Mouse (Mus musculus) CD4-positive helper T cell, adult 2 months (primary cell): ENCODE results near the gene Sema6c.
"Not testable (repeated sequence)": the region's sequence is repeated elsewhere in the genome, so short reads cannot be mapped to it uniquely, and the experiment has no call there.

Experiments
- DNase-seq: peaks from one replicate; pipeline ENCODE4 v3.0.0-alpha.2; 2012; ENCODE audit warnings: low read depth, missing footprints, low spot score

Gene Sema6c

DNA sequence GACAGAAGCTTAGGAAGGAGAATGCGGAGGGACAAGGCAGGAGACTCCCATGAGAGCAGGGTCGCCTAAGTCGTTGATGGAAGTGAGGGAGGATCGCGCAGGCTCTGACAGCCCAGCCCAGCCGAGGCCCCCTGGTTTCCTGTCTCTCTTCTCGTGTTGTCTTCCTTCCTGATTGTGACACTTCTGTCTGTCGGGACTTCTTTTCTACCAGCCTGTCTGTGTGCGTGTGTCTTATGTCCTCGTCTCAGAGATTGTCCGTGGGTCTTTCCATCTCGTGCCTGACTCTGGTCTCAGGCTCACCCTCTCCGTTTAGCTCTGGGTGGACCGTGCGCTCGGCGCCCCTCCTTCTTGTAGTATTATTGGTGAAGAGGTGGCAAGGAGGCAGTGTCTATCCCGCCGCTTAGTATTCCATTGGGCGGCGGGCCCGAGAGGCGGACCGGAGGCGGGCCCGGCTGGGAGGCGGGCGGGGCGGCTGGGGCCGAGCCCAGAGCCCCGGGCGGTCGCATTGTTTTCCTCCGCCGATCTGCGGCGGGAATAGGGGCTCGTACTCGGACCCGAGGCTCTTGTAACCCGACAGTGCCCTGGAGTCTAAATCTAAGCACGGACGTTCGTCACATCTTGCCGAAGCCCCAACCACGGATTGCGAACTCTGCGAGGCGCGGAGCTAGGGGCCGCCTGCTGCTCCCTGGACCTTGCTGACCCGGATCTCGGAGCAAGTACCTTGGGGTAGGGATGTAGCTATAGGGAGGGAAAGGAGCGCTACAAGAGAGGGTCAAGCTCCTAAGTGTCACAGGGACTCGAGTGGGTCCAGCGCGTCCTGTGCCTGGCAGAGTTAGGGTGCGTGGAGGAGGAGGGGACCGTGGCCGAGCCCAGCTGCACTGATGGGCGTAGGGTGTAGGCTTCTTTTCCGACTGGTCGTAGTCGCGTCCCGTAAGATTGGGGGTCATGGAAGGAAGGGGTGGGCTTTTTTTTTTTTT, at the start of gene Sema6c:
Gene Sema6c, plus strand, starts transcription at position 471 of the 977 bp plus-strand sequence.
- peak; percentile 91 for DNase-seq

DNA sequence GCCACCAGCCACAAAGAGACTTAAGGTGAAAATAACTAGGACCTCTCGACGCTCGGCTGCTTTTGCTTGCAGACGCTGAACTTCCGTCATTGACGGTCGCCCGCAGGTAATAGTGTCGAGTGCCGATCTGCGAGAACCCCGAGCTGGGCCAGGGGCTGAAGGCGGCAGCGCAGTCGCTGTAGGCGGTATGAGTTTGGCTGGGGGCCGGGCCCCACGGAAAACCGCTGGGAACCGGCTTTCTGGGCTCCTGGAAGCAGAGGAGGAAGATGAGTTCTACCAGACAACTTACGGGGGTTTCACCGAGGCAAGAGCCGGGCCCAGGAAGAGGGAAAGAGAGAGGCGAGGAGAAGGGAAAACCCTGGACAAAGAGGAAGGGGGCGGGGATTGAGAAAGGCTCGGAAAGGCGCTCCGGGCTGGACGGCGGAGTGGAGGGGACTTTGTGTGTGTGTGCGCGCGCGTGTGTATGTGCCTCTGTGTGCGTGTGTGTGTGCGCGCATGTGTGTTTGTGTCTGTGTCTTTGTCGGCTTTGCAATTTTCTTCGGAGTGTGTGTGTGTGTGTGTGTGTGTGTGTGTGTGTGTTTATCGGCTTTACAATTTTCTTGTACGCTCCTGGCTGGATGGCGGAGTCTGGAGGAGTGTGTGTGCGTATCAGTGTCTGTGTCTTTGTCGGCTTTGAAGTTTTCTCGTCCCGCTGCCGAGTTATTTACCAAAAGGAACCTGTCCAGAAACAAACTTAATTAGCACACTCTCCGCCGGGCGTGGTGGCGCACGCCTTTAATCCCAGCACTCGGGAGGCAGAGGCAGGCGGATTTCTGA, 49.1 kb upstream of the Sema6c start, which contains the start of gene Vps72:
Gene Vps72, plus strand, starts transcription at position 112 of the 816 bp plus-strand sequence.
- DNase-seq = peak; percentile 93

DNA sequence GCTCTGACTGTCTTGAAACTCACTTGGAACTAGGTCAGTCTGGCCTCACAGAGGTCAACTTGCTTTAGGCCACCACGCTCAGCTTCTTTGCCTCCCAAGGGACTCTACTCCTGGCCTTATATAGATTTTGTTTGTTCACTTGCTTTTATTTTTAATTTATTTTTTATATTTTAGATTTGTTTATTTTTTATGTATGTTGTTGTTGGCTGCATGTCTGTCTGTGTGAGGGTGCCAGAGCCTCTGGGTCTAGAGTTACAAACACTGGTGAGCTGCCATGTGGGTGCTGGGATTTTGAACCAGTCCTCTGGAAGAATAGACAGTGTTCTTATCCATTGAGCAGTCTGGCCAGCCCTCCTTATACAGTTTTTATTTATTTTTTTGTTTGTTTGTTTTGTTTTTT, 47.5 kb upstream of the Sema6c start:
- no peak for DNase-seq

DNA sequence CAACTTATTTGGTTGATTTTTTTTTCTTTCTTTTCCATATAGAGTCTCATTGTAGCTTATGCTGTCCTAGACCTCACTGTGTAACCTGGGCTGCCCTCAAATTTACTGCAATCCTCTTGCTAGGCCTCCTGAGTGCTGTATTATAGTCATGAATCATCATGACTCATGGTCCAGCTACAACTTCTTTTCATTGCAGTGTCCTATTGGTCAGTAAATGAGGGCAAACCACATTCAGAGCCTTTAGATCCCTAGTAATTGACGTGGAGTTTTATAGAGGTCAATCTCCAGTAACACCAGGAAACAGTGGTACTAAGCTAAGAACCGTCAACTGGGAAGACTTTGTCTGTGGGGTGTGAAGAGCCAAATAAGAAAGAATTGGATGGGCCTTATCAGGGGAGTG, 42.5 kb upstream of the Sema6c start:
- no peak for DNase-seq

DNA sequence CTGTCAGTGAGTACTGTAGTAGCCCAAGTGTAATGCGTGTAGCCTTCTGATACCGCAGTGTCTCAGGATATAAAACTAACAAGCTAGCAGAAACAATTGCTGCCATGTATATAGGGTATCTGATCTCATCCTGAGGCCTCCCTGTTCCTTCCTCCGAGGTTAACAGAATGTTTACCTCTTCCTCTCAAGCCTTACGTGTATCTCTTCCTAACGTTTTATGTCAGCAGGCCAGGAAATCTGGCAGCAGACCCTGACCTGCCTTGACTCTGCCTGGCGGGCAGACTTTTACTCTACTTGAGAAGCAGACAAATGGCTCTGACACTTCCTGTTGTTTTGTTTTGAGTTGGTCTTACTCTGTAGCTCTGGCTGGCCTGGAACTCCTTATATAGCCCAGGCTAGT, 38.7 kb upstream of the Sema6c start:
- DNase-seq = no peak

DNA sequence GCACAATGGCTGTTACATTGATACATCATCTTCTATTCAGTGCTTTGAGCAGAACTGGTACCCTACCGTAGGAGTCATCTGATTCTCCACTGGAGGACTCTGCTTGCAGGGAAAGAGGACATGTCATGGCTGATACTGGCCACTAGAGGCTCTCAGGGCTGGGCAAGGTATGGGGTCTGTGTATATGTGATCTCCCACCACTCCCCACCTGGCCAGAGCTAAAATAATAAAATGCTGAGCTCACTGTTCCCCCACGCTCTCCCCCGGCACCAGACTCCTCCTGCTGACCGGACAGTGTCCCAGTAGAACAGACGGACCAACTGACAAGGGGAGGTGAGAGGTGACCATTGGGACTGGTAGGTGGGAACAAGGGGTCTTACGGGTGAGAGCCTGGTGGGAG, 36.0 kb upstream of the Sema6c start, which contains the start of gene Tmod4:
Gene Tmod4, plus strand, starts transcription at position 231 of the 400 bp plus-strand sequence.
- DNase-seq = peak; percentile 15

DNA sequence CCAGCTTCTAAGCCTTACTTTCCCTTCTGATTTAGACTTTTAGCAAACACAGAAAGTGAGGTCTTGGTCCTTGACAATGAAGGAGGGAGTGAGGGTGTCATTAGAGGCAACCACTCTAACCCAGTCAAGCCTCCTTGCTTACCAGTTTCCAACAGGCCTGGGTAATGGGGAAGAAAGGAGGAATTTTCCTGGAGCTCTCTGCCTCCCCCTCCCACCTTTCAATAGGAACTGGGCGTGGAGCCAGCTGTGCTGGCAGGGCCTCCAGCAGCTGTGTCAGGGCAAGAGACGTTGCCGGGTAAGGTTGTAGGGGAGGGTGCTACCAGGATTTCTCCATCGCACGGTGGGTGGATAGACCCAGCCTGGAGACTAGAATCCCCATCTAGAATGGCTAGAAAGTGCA, 35.3 kb upstream of the Sema6c start:
- DNase-seq = no peak

DNA sequence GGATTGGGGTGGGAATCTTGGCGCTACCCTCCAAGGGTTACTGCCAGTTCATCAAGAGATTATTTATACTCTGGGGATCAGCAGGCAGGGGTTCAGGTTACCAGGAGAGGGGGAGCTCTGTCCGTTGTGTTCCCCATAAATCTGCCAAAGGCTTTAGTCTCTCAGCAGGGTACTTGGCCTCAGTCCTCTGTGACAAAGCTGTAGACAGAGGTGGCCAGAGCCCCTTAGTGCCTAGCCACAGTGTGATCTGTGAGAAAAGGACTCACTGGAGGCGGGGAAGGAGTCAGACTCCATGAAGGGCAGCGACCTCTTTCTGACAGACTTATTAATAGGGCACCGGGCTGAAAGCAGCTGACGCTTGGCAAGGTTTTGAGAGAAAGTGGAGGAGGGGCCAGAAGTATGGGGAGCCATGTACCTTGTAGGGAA, 31.0 kb upstream of the Sema6c start:
- DNase-seq = no peak

DNA sequence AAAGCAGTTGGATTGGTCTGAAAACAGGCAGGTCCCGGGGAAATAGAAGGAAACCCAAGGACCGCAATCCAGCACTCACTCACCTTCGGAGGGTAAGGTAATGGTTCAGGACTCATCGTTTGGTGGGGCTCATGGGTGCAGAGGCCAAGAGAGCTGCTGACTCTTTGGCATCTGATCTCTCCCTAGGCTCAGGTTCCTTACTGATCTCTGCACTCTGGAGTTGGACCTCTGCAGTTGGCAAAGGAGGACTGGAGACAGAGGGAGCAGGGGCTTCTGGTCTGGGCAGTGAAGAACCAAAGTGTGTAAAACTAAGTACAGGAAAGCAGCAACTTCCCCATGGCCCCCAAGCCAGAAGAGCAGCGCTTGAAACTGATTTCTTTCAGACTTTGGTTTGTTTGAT, 30.2 kb upstream of the Sema6c start:
- no peak for DNase-seq

DNA sequence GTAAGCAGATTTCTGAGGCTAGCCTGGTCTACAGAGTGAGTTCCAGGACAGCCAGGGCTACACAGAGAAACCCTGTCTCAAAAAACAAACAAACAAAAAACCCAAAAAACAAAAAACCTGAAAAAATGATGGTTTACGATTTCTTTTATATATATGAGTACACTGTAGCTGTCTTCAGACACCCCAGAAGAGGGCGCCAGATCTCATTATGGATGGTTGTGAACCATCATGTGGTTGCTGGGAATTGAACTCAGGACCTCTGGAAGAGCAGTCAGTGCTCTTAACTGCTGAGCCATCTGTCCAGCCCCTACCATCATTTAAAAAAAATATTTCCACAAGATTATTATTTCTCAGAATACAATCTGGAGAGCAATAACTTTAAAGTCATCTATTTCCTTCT, 27.9 kb upstream of the Sema6c start:
- DNase-seq = not testable (repeated sequence)

DNA sequence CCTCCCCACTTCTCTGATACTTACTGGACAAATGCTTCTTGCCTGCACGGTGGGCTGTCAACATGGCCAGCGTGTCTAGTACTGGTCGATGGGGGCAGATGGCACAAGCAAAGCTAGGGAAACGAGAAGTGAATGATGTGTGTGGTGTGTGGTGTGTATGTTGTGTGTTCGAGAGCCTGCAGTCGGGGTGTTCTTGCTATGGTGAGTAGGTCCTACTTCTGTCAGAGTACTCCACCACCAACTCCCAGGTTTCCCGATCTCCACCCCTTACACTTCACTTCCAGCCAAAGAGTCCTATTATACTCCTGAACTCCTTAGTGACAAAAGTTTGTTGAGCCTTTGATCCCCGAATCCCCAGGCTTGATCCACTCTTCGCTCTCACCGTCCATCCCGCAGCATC, 27.1 kb upstream of the Sema6c start:
- DNase-seq = no peak

DNA sequence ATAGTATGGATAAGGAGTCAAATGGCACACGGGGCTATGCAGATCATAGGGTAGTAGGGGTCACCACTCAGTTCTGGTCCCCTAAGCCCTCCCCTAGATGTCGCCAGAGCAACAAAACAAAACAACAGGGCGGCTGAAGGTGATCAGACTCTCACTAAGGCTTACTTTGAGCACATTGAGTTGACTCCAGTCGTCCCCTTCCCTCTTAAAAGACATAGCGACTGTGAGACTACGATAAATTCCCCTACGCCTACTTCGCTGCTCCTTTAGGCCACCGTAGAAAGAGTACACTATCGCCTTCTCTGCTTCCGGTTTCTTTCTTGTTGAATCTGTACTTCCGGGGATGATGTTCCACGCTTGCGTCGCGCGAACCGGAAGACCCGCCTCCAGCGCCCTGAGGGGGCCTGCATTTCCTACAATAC, 26.6 kb upstream of the Sema6c start, which contains the start of the genes Scnm1 and Lysmd1:
Gene Scnm1, minus strand, starts transcription at position 332 of the 422 bp plus-strand sequence.
Gene Lysmd1, plus strand, starts transcription at position 409 of the 422 bp plus-strand sequence.
- DNase-seq = peak; percentile 96

DNA sequence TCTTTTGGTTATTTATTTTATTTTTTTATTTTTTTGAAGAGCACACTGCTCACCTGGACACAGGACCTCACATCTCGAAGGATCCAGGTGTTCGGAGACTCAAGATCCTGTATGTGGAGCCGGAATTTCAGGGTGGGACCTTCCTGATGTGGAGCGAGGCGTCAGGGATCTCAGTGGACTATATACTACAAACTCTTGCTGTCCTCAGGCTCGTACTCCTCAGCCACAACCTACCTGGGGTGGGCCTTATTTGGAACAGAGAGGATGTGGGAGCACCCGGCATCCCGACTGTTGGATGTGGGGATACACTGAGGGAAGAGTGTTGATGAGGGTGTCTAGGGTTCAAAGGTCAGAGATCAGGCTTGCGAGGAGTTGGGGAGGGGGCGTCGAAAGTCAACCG, 26.1 kb upstream of the Sema6c start:
- DNase-seq = not testable (repeated sequence)

DNA sequence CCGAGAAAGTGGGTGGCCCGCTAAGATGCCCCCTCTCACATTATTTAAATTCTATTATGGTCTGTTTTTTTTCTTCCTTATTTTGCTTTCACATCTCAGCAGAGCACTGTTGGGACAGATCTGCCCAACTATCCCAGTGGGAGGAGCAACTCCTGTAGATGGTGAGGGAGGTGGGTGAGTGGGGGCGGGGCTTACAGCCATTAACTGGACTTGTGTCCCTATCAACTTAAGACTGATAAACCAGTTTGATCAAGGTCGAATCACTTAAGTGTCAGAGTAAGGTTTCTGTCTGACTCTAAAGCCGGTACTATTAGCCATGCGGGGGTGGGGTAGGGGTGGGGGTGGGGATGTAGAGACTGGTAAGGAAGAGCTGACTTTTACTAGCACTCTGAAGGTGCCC, 25.2 kb upstream of the Sema6c start:
- DNase-seq = peak; percentile 49

DNA sequence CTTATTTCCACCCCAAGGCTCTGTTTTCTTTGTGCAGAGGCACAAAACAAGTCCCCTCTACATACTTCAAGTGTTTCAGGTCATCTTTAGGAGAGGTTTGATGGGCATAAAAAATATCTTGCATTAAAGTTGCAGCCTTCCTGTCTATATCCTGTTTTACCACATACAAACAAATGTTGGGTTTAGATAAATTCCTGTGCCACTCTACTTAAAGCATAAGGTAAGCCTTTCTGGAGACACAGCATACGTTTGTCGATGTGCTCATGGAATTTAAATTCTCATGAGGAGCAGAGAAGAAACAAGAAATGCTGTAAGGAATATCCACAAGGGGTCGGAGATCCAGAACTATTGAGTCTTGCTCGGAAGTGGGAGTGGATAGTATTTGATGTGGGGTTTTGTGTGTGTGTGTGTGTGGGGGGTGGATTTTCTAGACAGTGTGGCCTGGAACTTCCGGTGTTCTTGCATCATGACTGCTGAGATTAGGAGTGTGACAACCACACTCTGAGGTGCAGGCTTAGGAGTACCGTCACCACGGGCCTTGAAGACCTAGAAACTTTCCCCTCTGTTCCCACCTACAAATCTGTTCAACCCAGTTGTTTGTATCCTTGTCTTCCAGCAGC, 24.7 kb upstream of the Sema6c start:
- DNase-seq = peak; percentile 92

DNA sequence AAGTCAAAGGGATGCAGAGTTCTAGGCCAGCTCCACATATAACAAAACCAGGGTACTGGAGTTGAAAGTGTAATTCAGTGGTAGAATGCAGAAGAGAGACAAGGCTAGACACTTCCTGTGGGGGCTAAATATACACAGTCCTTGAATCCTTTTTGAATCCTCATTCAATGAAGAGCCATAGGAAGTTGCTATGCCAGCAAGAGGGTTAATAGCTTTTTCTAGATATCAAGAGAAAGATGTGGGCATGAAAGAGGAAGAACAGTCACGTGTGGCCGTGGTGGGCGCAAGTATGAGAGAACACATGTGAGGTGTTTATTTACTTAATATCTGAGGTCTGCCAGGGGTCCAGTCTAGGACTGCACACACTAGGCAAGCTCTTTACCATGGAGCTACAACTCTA, 23.9 kb upstream of the Sema6c start:
- DNase-seq = no peak

DNA sequence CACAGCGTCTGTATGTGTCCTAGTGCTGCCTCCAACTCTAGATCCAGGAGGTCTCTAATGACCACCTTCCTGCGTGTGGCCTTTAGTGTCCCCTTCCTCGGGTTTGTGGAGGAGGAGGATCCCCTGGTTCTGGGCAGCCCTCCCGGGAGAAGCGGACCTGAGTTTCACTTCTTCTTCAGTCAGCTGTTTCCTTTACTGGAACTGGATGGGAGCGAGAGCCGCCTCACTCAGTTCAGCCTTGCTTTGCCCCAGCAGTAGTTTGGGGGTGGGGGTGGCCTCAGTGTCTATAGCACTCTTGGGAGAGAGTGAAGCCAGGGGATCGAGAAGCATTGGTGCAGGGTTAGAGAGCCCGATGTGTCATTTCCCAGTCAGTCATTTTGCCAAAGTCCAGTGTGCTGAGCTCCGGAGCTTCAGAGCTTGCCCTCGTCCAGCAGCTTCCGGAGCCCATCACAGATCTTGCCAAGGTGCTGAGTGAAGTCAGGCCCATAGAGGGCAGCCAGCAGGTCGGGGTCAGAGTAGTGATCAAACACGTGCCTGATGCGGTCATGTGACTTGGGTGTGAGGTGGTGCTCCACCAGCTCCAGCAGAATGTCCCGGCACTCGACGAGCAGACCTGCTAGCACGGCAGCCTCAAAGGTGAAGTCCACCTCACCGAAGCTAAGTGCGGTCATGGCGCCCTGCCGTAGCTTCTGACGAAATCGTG, 20.5 kb upstream of the Sema6c start:
- DNase-seq = no peak

DNA sequence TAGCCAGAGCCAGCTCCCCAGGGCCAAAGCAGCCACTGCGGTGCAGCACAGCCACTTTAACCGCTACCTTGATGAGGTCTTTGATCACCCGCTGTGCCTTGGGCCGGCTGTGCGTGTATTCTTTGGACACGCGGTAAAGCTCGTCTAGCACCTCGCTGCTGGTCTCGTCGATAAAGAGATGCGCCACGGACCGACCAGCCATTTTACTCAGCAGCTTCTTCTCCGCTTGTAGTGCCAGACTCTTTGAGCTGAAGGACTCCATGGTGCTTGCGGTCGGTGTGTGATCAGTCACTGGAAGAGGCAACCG, 20.0 kb upstream of the Sema6c start:
- DNase-seq = no peak

DNA sequence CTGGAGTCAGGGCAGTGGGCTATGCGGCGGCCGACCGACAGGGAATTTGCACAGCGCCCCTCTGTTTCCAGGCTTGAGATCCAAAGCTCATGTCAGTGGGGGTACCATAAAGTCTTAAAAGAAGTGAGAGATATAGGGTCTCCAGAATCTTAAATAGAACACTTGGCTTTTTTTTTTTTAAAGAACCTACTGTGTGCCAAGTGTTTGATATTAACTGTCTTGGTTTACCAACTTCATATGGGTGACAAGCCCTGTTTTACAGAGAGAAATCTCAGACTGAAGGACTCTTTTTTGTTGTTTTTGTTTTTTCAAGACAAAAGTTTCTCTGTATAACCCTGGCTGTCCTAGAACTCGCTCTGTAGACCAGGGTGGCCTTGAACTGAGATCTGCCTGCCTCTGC, 19.5 kb upstream of the Sema6c start:
- no peak for DNase-seq

DNA sequence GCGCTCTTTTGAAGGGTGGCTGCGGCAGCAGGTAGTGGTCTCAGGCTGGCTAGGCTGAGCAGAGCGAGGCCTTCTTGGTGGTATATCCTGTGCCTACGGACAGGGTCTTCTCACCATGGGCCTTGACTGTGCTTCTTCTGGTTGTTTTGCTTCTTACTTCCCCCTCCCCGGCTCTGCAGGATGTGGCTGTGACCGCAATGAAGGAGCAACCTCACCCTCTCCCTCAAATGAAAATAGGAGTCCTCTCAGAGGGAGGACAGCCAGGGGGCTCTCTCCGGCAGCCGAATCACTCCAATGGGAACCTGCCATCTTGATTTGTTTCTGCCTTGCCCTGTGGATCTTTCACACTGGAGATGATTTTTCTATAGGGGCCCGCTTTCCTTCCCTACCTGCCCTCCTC, 18.8 kb upstream of the Sema6c start:
- peak; percentile 87 for DNase-seq

DNA sequence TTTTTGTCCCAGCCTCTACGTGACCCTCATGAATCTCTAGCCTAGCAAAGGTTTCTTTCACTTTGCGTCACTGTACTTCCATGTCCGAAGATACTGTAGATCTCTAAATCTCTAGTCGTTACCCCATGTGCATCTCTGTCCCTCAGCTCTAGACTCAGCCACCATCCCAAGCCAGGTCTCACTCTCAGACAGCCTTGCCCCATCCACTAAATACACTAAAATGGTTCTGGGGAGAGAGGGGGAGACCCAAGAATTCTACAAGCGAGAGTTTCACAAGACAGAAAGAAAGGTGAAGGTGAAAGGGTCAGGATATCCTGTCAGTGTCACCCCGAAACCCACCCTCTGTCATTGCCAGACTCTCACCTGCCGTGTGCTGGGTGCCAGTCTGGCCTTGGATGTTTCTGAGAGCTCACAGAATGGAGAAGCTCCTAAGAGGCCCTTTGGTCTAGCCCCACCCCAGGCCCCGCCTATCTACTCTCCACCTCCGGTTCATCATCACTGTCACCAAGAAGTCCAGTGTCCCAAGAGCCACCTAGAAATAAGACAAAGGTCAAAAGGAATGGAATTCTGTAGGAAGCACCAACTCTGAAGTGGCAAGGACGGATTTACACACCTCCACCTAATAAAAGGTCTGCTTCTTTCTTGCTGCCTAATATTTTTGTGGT, 18.2 kb upstream of the Sema6c start, which contains the start of gene Tnfaip8l2:
Gene Tnfaip8l2, minus strand, starts transcription at position 409 of the 665 bp plus-strand sequence.
- peak; percentile 77 for DNase-seq
